Mouse (Mus musculus) liver, embryonic 12.5 days (tissue): ENCODE measurements around the gene Gm4027. TPM values are rescaled to one million over a fixed set of nuclear protein-coding genes. Genes with fewer than 3 reads are reported as not detected.
"Not testable (repeated sequence)": the region's sequence is repeated elsewhere in the genome, so short reads cannot be mapped to it uniquely, and the experiment has no call there.

ENCODE experiments used
- ATAC-seq: fragments of 200-750 bp; cut with Nextera tagmentation; 2 replicates; pipeline ENCODE4 v1.8.0; 2017; ENCODE audit warnings: moderate number of reproducible peaks, mild to moderate bottlenecking, moderate library complexity
- H3K27ac ChIP-seq: fragments of 300-500 bp; sonication (generic); 2 replicates; pipeline ENCODE4 v1.5.1; 2016; ENCODE audit warnings: mild to moderate bottlenecking
- H3K27me3 ChIP-seq: fragments of 300-500 bp; sonication (generic); replicated peaks from 2 replicates; pipeline ENCODE4 v1.6.1; 2016; ENCODE audit warnings: mild to moderate bottlenecking, moderate library complexity
- H3K36me3 ChIP-seq: fragments of 300-500 bp; sonication (generic); 2 replicates; pipeline ENCODE4 v1.6.1; 2016; ENCODE audit warnings: mild to moderate bottlenecking, moderate library complexity
- H3K4me1 ChIP-seq: fragments of 300-500 bp; sonication (generic); 2 replicates; pipeline ENCODE4 v1.6.1; 2016
- H3K4me2 ChIP-seq: fragments of 300-500 bp; sonication (generic); 2 replicates; pipeline ENCODE4 v1.6.1; 2016; ENCODE audit warnings: mild to moderate bottlenecking, moderate library complexity
- H3K4me3 ChIP-seq: fragments of 300-500 bp; sonication (generic); 2 replicates; pipeline ENCODE4 v1.5.1; 2016; ENCODE audit warnings: mild to moderate bottlenecking, moderate library complexity
- H3K9ac ChIP-seq: fragments of 300-500 bp; sonication (generic); 2 replicates; pipeline ENCODE4 v1.6.1; 2016; ENCODE audit warnings: mild to moderate bottlenecking, moderate library complexity
- H3K9me3 ChIP-seq: fragments of 300-500 bp; sonication (generic); replicated peaks from 2 replicates; pipeline ENCODE4 v1.6.1; 2016; ENCODE audit warnings: mild to moderate bottlenecking, moderate library complexity
- WGBS: fragments of 180-500 bp; shearing (Covaris S2); methylation state at CpG from one replicate; pipeline ENCODE4 v1.1.7; 2016; ENCODE audit not compliant: insufficient replicate concordance; 5-methylcytosine and 5-hydroxymethylcytosine counted together
- polyA plus RNA-seq: library from polyadenylated mRNA; unstranded; fragments of >200 nt; fragmentation: Nextera tagmentation; extraction: Ambion mirVana; gene quantifications from 2 replicates; pipeline ENCODE4 v1.2.1, GENCODE M21; 2016

Gene Gm4027
- polyA plus RNA-seq = not detected in 2 replicates

GRCm38 (mm10) chr12:87618569-87618968 is at the start of gene Gm4027:
Gm4027 (plus strand) TSS chr12:87618869.
- not testable (repeated sequence) for H3K36me3 ChIP-seq, H3K4me2 ChIP-seq, H3K4me1 ChIP-seq, H3K27ac ChIP-seq, H3K4me3 ChIP-seq, H3K9me3 ChIP-seq, ATAC-seq, H3K27me3 ChIP-seq, H3K9ac ChIP-seq
- 79% methylated on average over 4 of the region's 7 CpGs for WGBS

- H3K4me1 ChIP-seq, H3K4me2 ChIP-seq, ATAC-seq, H3K9me3 ChIP-seq, H3K4me3 ChIP-seq, H3K36me3 ChIP-seq, H3K27me3 ChIP-seq, H3K27ac ChIP-seq, H3K9ac ChIP-seq: not testable (repeated sequence)
- 6% methylated on average over 2 of the region's 2 CpGs for WGBS
Measured at GRCm38 (mm10) chr12:87601388-87601787, 17.3 kb upstream of the Gm4027 start.

- H3K4me3 ChIP-seq, H3K9ac ChIP-seq, H3K27me3 ChIP-seq, ATAC-seq, H3K4me2 ChIP-seq, H3K27ac ChIP-seq, H3K4me1 ChIP-seq, H3K9me3 ChIP-seq, H3K36me3 ChIP-seq: not testable (repeated sequence)
- 60% methylated on average over 1 of the region's 2 CpGs for WGBS
Measured at GRCm38 (mm10) chr12:87602388-87602787, 16.3 kb upstream of the Gm4027 start, which contains the start of gene Oog1. Oog1 (plus strand) TSS chr12:87602688.

- not testable (repeated sequence) for H3K4me2 ChIP-seq, ATAC-seq
- WGBS = 65% methylated on average over 2 of the region's 2 CpGs
Measured at GRCm38 (mm10) chr12:87644520-87644919, 25.9 kb downstream of the Gm4027 start, which contains the start of gene Gm16381. Gm16381 (minus strand) TSS chr12:87644620.

GRCm38 (mm10) chr12:87652916-87653703 is 34.4 kb downstream of the Gm4027 start:
- 0 out of 2 replicates have a peak, but pooled peaks have one; percentile 61 for ATAC-seq
- H3K4me3 ChIP-seq, H3K9ac ChIP-seq, H3K36me3 ChIP-seq, H3K9me3 ChIP-seq, H3K27ac ChIP-seq, H3K4me1 ChIP-seq, H3K4me2 ChIP-seq, H3K27me3 ChIP-seq: not testable (repeated sequence)
- 42% methylated on average over 2 of the region's 4 CpGs for WGBS

More at GRCm38 (mm10) chr12:87644520-87644919, 25.9 kb downstream of the Gm4027 start, which contains the start of gene Gm16381:
- not testable (repeated sequence) for H3K9ac ChIP-seq, H3K4me1 ChIP-seq, H3K4me3 ChIP-seq, H3K27me3 ChIP-seq, H3K9me3 ChIP-seq, H3K36me3 ChIP-seq, H3K27ac ChIP-seq

Other genes with a start within 250 kb of the Gm4027 start
- 34.2 and 39.7 TPM in 2 replicates for gene Sptlc2, start 230.5 kb upstream of the Gm4027 start, polyA plus RNA-seq
- 211 and 219 TPM in 2 replicates for gene Slirp, start 175.0 kb upstream of the Gm4027 start, polyA plus RNA-seq
- 34.5 and 39.2 TPM in 2 replicates for gene Alkbh1, start 174.9 kb upstream of the Gm4027 start, polyA plus RNA-seq
- 82.5 and 85.6 TPM in 2 replicates for gene Snw1, start 146.6 kb upstream of the Gm4027 start, polyA plus RNA-seq
- gene Gm5788, start 124.1 kb upstream of the Gm4027 start, polyA plus RNA-seq = not detected in 2 replicates
- gene Gm8300, start 104.6 kb upstream of the Gm4027 start, polyA plus RNA-seq = not detected in 2 replicates
- gene Oog1, start 16.2 kb upstream of the Gm4027 start, polyA plus RNA-seq = not detected in 2 replicates
- gene Gm16381, start 25.8 kb downstream of the Gm4027 start, polyA plus RNA-seq = not detected in 2 replicates
- not detected in 2 replicates for gene Gm21319, start 156.9 kb downstream of the Gm4027 start, polyA plus RNA-seq
- gene Gm21936, start 176.6 kb downstream of the Gm4027 start, polyA plus RNA-seq = not detected in 2 replicates
- not detected in 2 replicates for gene BB287469, start 197.7 kb downstream of the Gm4027 start, polyA plus RNA-seq
- not detected in 2 replicates for gene Gm2001, start 223.5 kb downstream of the Gm4027 start, polyA plus RNA-seq